Mouse (Mus musculus) urinary bladder, postnatal 36 days (tissue): ENCODE data around the gene Nudt12.

ENCODE experiments used
- DNase-seq, 2 experiments: peaks; one replicate each; pipeline ENCODE4 v3.0.0; 2022; ENCODE audit warnings: low spot score in 2 of 2, mixed read lengths in 1 of 2

Gene Nudt12

GRCm38 (mm10) chr17:59013091-59013459, at the start of gene Nudt12:
Gene Nudt12, minus strand, starts transcription at chr17:59013372.
- peak; percentile 62 to 76 for DNase-seq

DNA sequence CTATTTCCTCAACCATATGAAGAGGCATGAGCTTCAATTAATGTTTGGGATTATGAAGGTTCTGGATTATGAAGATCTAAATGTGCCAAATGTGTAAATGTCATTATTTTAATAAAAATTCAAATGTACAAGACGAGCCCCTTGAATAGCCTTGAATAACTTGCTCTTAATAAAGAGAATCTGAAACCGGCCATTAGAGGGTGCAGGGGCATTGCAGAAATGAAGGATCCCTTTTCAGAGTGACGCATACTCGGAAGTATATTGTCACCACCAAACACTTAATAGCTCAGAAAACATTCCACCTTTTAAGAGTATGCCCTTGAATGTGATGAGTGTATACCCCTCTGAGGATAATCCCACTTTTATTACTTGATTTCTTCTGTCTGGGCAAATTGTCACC, 40.1 kb upstream of the Nudt12 start:
- no peak for DNase-seq

DNA sequence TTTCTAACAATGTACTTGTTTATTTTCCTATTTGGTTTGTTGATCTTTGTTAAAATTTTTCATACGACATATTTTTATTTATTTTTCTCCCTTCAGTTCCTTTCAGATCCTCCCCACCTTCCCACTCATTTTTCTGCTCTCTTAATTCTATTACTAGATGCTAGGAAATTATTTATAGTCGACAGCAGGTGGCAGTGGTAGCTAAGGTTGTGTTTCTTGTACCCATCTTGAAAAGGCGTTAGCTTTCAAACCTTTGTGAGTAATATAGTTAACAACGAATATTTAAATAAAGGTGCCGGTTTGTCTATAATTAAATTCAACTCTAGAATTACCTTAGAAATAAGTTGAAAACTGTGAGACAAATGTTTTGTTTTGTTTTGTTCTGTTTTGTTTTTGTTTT, 26.6 kb upstream of the Nudt12 start:
- no peak for DNase-seq

DNA sequence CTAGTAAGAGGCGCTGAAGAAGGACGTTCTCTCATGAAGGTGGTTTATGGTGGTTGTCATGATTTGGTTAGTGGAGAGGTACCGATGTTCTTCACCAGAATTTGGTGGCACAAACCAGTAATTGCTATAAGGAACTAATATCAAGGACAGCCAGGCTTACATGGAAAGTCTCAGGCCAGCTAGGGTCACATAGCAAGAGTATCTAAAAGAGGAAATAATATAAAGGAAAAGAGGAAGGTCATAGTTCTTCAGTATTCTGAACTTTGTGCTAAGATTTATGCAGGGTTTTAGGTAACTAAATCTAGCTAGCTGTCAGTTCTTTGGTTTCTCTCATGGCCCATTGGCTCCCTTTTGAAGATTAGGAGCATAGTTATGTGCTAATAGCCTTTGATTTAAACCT, 20.3 kb upstream of the Nudt12 start:
- no peak for DNase-seq

DNA sequence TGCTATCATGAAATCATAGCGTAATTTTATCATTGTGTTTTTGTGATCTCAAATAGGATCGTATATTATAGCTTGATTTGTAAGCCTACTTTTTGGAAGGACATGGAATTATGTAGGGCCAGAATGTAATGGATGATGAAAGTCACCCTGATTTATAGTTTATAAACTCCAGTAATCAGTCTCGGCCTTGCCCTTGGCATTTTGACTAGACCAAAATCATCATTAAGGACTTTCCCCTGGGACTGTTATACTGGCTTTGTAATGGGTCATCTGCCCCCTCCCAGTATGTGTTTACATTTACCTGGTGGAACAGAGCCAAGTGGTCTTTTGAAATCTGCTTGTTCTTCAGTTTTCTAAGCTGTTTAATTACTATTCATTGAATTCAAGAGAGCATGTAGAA, 13.2 kb upstream of the Nudt12 start:
- DNase-seq: no peak

DNA sequence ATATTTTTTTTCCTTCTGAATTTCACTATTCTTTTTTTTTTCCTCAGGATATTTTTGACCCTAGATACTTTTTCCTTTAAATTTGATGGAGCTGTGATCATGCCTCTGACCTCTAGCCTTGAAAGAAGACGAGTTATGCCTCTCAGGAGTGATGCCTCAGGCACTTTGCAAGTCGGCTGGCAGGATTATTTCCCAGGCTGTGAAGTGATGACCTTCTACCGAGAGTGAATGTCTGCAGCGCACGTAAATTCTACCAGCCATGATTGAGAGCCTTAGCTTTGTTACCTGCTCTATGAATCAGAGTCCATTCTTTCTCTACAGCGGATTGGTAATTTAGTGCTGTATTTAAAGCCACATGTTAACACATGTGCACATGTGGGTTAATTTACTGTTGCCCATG, 11.3 kb upstream of the Nudt12 start:
- no peak for DNase-seq

DNA sequence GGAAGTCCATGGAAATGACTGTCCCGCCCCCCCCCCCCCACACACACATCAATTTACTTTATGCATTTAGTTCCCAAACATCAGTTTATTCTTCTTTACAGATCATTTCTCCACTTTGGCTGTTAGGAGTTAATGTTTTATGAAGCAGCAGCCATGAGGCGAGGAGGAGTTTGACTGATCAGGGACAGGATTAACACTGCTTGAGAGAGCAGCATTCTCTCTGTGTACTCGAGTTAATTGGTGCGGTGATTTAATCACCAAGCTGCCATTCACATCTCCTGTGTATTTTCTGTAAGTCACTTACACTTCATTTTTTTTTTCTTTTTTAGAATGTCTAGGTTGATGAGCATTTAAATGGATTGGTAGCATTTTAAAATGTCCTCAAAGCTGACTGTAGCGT, 10.8 kb upstream of the Nudt12 start:
- DNase-seq: no peak

- no peak for DNase-seq
These were observed 5.5 kb upstream of the Nudt12 start for GRCm38 (mm10) chr17:59018666-59019065.

DNA sequence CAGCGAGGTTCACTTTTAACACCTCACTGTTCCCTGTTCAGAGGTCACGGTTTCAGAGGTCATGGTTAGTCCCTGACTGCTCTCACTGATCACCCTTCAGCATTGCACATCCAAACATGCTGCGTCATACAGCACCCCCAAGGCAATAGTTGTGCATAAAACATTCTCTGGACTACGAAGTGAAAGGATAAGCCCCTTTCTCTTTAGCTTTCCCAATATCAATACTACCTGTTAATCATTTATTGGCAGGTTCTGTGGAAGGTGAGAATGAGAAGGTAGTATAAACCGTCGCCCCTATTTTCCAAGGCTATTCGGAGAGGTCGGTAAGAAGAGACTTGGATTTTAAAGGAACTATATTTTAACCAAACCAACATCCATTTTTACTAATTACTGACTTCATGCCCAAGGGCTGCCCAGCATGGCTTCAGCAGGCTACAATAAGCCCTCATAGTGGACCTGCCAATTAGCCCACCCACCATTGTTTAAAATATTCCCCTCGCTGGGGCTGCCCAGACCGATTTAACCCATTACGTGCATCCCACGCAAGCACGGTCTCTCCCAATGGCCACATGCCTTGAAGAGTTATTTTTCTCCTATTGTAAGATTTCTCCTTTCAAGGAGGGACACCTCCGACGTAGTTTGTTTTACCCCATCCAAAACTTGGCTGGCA, 616 bp downstream of the Nudt12 start:
- peak in 1 of 2 experiments; percentile 4 for DNase-seq

- no peak for DNase-seq
These were observed 1.4 kb downstream of the Nudt12 start for GRCm38 (mm10) chr17:59011546-59012307.

DNA sequence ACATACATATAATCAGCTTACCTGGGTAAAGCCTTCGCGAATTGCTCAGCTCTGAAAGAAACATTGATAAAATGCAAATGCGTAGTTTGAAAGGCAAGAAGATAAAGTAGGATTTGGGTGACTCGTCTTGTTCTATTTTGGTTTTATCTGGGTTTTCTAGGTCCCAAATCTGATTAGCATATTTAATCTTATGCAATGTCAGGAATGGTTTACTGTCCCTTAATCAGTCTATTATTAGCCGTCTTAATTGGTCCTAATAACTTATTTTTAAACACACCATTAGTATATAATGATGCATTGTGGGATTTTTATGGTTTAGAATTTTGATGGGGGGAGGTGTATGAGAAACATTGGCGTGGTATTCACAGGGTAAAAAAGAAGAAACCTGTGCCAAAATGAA, 21.9 kb downstream of the Nudt12 start, which contains the start of gene Pdzph1:
TSS of gene Pdzph1 (minus strand) at position 101 of the 400 bp plus-strand sequence.
- no peak for DNase-seq

GRCm38 (mm10) chr17:58973237-58973636, 39.9 kb downstream of the Nudt12 start:
- DNase-seq: no peak

DNA sequence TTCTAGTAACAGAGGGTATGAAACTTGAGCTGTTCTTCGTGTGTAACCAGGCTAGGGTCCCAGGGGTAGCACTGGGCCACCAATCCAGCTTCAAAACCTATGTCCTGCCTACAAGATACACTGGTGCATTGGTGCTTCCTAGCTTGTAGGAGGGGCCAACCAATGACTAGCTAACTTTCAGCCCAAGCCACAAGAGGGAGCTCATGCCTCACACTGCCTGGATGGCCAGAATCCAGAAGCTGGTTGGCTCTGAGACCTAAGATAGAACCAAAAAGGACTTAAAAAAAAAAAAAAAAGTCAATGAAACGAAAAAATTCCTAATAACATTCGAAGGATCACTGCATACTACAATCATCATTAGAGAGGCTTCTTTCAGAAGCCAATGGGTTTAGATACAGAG, 53.3 kb downstream of the Nudt12 start:
- DNase-seq: peak; percentile 1 to 29

DNA sequence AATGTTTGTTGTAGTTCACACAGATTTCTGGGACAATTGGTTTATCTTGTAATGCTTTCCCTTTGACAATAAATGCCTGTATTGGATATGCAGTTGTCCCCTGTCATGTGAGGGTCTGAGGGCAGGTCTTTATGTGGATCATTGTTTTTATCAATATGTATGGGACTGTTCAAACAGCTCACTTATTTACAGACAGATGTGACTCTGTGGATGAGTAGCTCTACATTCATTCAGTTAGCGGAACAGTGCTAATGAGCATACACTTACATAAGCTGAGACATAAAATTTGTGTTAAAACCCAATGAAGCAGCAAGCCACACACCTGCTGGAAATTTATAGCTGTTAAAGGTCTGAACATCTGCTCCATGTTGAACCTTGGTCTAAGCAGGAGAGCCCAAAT, 56.1 kb downstream of the Nudt12 start:
- no peak for DNase-seq
